Mouse (Mus musculus) embryonic facial prominence, embryonic 15.5 days (tissue): ENCODE measurements around the gene Vav1. TPM values are rescaled to one million over a fixed set of nuclear protein-coding genes. Genes with fewer than 3 reads are reported as not detected.

Experiments
- ATAC-seq: fragments of 200-750 bp; cut with Nextera tagmentation; 2 replicates; pipeline ENCODE4 v1.8.0; 2017; ENCODE audit warnings: low read depth, moderate TSS enrichment; ENCODE audit not compliant: insufficient number of reproducible peaks, low FRiP score, low TSS enrichment
- H3K27ac ChIP-seq: fragments of 300-500 bp; sonication (generic); replicated peaks from 2 replicates; pipeline ENCODE4 v1.5.1; 2015; ENCODE audit warnings: mild to moderate bottlenecking, inconsistent platforms
- H3K27me3 ChIP-seq: fragments of 300-500 bp; sonication (generic); 2 replicates; pipeline ENCODE4 v1.6.1; 2015; ENCODE audit warnings: inconsistent platforms
- H3K36me3 ChIP-seq: fragments of 300-500 bp; sonication (generic); 2 replicates; pipeline ENCODE4 v1.6.1; 2015; ENCODE audit warnings: mild to moderate bottlenecking, inconsistent platforms
- H3K4me1 ChIP-seq: fragments of 300-500 bp; sonication (generic); 2 replicates; pipeline ENCODE4 v1.6.1; 2015; ENCODE audit warnings: inconsistent platforms
- H3K4me2 ChIP-seq: fragments of 300-500 bp; sonication (generic); replicated peaks from 2 replicates; pipeline ENCODE4 v1.6.1; 2015; ENCODE audit warnings: mild to moderate bottlenecking, inconsistent platforms
- H3K4me3 ChIP-seq: fragments of 300-500 bp; sonication (generic); replicated peaks from 2 replicates; pipeline ENCODE4 v1.5.1; 2015; ENCODE audit warnings: mild to moderate bottlenecking, inconsistent platforms
- H3K9ac ChIP-seq: fragments of 300-500 bp; sonication (generic); 2 replicates; pipeline ENCODE4 v1.6.1; 2015; ENCODE audit warnings: inconsistent platforms
- H3K9me3 ChIP-seq: fragments of 300-500 bp; sonication (generic); replicated peaks from 2 replicates; pipeline ENCODE4 v1.6.1; 2016; ENCODE audit warnings: inconsistent platforms
- WGBS: fragments of 180-500 bp; shearing (Covaris S2); methylation state at CpG from one replicate; pipeline ENCODE4 v1.1.7; 2015; 5-methylcytosine and 5-hydroxymethylcytosine counted together
- polyA plus RNA-seq: library from polyadenylated mRNA; unstranded; fragments of >200 nt; fragmentation: Nextera tagmentation; extraction: Ambion mirVana; gene quantifications from 2 replicates; pipeline ENCODE4 v1.2.1, GENCODE M21; 2015

The Vav1 gene
- polyA plus RNA-seq, 1 experiment from 2014 or later = 4.4 TPM

- 46% methylated on average over 2 of the region's 2 CpGs for WGBS
- H3K4me2 ChIP-seq = no peak overlapping the region
Measured at GRCm38 (mm10) chr17:57285077-57285476, 6.2 kb downstream of the Vav1 start.

GRCm38 (mm10) chr17:57286718-57287355 lies 7.9 kb downstream of the Vav1 start:
- WGBS = 59% methylated on average over 8 of the region's 8 CpGs

More at GRCm38 (mm10) chr17:57285077-57285476, 6.2 kb downstream of the Vav1 start:
- H3K27me3 ChIP-seq = 0 out of 2 replicates have a peak, but pooled peaks cover under 1% of the 10 kb centered on the region
- no peaks in the 10 kb centered on the region for H3K36me3 ChIP-seq
- no peak for ATAC-seq
- no peak overlapping the region for H3K27ac ChIP-seq
- no peak overlapping the region for H3K9ac ChIP-seq
- H3K4me1 ChIP-seq = no peaks in the 10 kb centered on the region
- no peak overlapping the region for H3K4me3 ChIP-seq
- no peaks in the 10 kb centered on the region for H3K9me3 ChIP-seq

GRCm38 (mm10) chr17:57289252-57289651 lies 10.4 kb downstream of the Vav1 start:
- H3K4me2 ChIP-seq = no peak overlapping the region
- no peaks in the 10 kb centered on the region for H3K4me1 ChIP-seq
- no peak overlapping the region for H3K9ac ChIP-seq
- H3K4me3 ChIP-seq = no peak overlapping the region
- no peak for ATAC-seq
- H3K27me3 ChIP-seq = no peaks in the 10 kb centered on the region
- H3K27ac ChIP-seq = no peak overlapping the region
- H3K9me3 ChIP-seq = no peaks in the 10 kb centered on the region
- H3K36me3 ChIP-seq = no peaks in the 10 kb centered on the region
- 83% methylated on average over 5 of the region's 5 CpGs for WGBS

More at GRCm38 (mm10) chr17:57286718-57287355, 7.9 kb downstream of the Vav1 start:
- no peaks in the 10 kb centered on the region for H3K36me3 ChIP-seq
- no peak overlapping the region for H3K4me2 ChIP-seq
- H3K9me3 ChIP-seq = no peaks in the 10 kb centered on the region
- no peak overlapping the region for H3K4me3 ChIP-seq
- no peaks in the 10 kb centered on the region for H3K4me1 ChIP-seq
- H3K27ac ChIP-seq = no peak overlapping the region
- no peak overlapping the region for H3K9ac ChIP-seq
- H3K27me3 ChIP-seq = no peaks in the 10 kb centered on the region
- ATAC-seq = no peak

GRCm38 (mm10) chr17:57290001-57290670 lies 11.2 kb downstream of the Vav1 start:
- no peak overlapping the region for H3K9ac ChIP-seq
- no peak overlapping the region for H3K4me3 ChIP-seq
- no peaks in the 10 kb centered on the region for H3K27me3 ChIP-seq
- no peak for ATAC-seq
- no peaks in the 10 kb centered on the region for H3K36me3 ChIP-seq
- no peaks in the 10 kb centered on the region for H3K4me1 ChIP-seq
- no peaks in the 10 kb centered on the region for H3K9me3 ChIP-seq
- H3K4me2 ChIP-seq = no peak overlapping the region
- WGBS = 79% methylated on average over 9 of the region's 9 CpGs
- no peak overlapping the region for H3K27ac ChIP-seq

GRCm38 (mm10) chr17:57290671-57291055 lies 11.8 kb downstream of the Vav1 start:
- H3K4me1 ChIP-seq = no peaks in the 10 kb centered on the region
- no peak overlapping the region for H3K4me3 ChIP-seq
- no peak overlapping the region for H3K27ac ChIP-seq
- 84% methylated on average over 7 of the region's 7 CpGs for WGBS
- no peaks in the 10 kb centered on the region for H3K27me3 ChIP-seq
- no peaks in the 10 kb centered on the region for H3K36me3 ChIP-seq
- ATAC-seq = no peak
- no peaks in the 10 kb centered on the region for H3K9me3 ChIP-seq
- H3K9ac ChIP-seq = no peak overlapping the region
- H3K4me2 ChIP-seq = no peak overlapping the region

GRCm38 (mm10) chr17:57292302-57292701 lies 13.4 kb downstream of the Vav1 start:
- Histone ChIP-seq H3K4me3 (no peak overlapping the region), H3K9me3 (no peaks in the 10 kb centered on the region), H3K4me2 (no peak overlapping the region), H3K27ac (no peak overlapping the region), H3K9ac (no peak overlapping the region), H3K36me3 (no peaks in the 10 kb centered on the region), H3K4me1 (no peaks in the 10 kb centered on the region), H3K27me3 (no peaks in the 10 kb centered on the region)
- 74% methylated on average over 2 of the region's 2 CpGs for WGBS
- no peak for ATAC-seq

- 94% methylated on average over 9 of the region's 9 CpGs for WGBS
- Histone ChIP-seq H3K4me3 (no peak overlapping the region), H3K9me3 (no peaks in the 10 kb centered on the region), H3K4me1 (no peaks in the 10 kb centered on the region), H3K4me2 (no peak overlapping the region), H3K36me3 (no peaks in the 10 kb centered on the region), H3K27me3 (no peaks in the 10 kb centered on the region), H3K27ac (no peak overlapping the region), H3K9ac (no peak overlapping the region)
- ATAC-seq = no peak
Measured at GRCm38 (mm10) chr17:57292968-57293367, 14.1 kb downstream of the Vav1 start.

- WGBS = 92% methylated on average over 9 of the region's 9 CpGs
- no peak overlapping the region for H3K4me3 ChIP-seq
- no peaks in the 10 kb centered on the region for H3K36me3 ChIP-seq
- no peaks in the 10 kb centered on the region for H3K4me1 ChIP-seq
- no peaks in the 10 kb centered on the region for H3K27me3 ChIP-seq
- no peak overlapping the region for H3K4me2 ChIP-seq
- H3K9ac ChIP-seq = no peak overlapping the region
- no peaks in the 10 kb centered on the region for H3K9me3 ChIP-seq
- no peak overlapping the region for H3K27ac ChIP-seq
- no peak for ATAC-seq
Measured at GRCm38 (mm10) chr17:57295935-57296334, 17.0 kb downstream of the Vav1 start.

GRCm38 (mm10) chr17:57297040-57297439 lies 18.1 kb downstream of the Vav1 start:
- ATAC-seq = no peak
- Histone ChIP-seq H3K4me2 (no peak overlapping the region), H3K9me3 (no peaks in the 10 kb centered on the region), H3K4me1 (no peaks in the 10 kb centered on the region), H3K27ac (no peak overlapping the region), H3K36me3 (no peaks in the 10 kb centered on the region), H3K27me3 (no peaks in the 10 kb centered on the region), H3K9ac (no peak overlapping the region), H3K4me3 (no peak overlapping the region)
- WGBS = 79% methylated on average over 12 of the region's 12 CpGs

GRCm38 (mm10) chr17:57305593-57305992 lies 26.7 kb downstream of the Vav1 start:
- no peaks in the 10 kb centered on the region for H3K27me3 ChIP-seq
- no peak overlapping the region for H3K9ac ChIP-seq
- no peak overlapping the region for H3K4me3 ChIP-seq
- H3K27ac ChIP-seq = no peak overlapping the region
- H3K9me3 ChIP-seq = no peaks in the 10 kb centered on the region
- H3K4me2 ChIP-seq = no peak overlapping the region
- no peak for ATAC-seq
- 61% methylated on average over 4 of the region's 4 CpGs for WGBS
- no peaks in the 10 kb centered on the region for H3K36me3 ChIP-seq
- no peaks in the 10 kb centered on the region for H3K4me1 ChIP-seq

- WGBS = 79% methylated on average over 6 of the region's 6 CpGs
- Histone ChIP-seq H3K27me3 (no peaks in the 10 kb centered on the region), H3K27ac (no peak overlapping the region), H3K9ac (no peak overlapping the region), H3K36me3 (no peaks in the 10 kb centered on the region), H3K4me2 (no peak overlapping the region), H3K4me3 (no peak overlapping the region), H3K4me1 (no peaks in the 10 kb centered on the region), H3K9me3 (no peaks in the 10 kb centered on the region)
- no peak for ATAC-seq
Measured at GRCm38 (mm10) chr17:57307074-57307473, 28.2 kb downstream of the Vav1 start.

- H3K27ac ChIP-seq = no peak overlapping the region
- no peak overlapping the region for H3K9ac ChIP-seq
- H3K36me3 ChIP-seq = no peaks in the 10 kb centered on the region
- no peak overlapping the region for H3K4me3 ChIP-seq
- WGBS = 38% methylated on average over 13 of the region's 13 CpGs
- H3K4me1 ChIP-seq = no peaks in the 10 kb centered on the region
- no peak overlapping the region for H3K4me2 ChIP-seq
- no peaks in the 10 kb centered on the region for H3K27me3 ChIP-seq
- no peaks in the 10 kb centered on the region for H3K9me3 ChIP-seq
- ATAC-seq = no peak
Measured at GRCm38 (mm10) chr17:57311801-57312200, 32.9 kb downstream of the Vav1 start.
